Mouse (Mus musculus): ENCODE measurements at regions not wholly inside any gene's neighbourhood (a gene's known extent, or its start where the extent isn't known, plus 50 kb on each side); places are given as distances from the start of the nearest gene placed in this dataset.

DNA sequence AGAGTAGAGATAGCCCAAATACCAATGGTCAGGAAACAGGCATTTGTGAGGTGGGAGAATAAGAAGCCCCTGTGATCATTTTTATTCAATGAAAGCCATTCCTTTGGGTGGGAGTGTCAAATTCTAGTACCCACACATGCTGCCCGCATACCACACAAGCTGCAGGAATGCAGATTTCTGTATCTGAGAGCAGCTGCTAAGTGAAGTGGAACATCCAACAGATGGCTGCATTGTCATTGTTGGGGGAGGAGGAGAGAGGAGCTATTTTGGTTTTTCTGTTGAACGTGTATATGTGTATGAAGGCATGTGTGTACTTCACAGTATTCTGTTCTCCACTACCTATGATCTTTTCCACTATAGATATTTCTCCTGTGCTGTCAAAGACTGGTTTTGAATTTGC, 392.3 kb upstream of the Mef2c start:
- DNase-seq (ENCODE audit: low spot score in 2 of 2): peak; percentile 46 to 78

DNA sequence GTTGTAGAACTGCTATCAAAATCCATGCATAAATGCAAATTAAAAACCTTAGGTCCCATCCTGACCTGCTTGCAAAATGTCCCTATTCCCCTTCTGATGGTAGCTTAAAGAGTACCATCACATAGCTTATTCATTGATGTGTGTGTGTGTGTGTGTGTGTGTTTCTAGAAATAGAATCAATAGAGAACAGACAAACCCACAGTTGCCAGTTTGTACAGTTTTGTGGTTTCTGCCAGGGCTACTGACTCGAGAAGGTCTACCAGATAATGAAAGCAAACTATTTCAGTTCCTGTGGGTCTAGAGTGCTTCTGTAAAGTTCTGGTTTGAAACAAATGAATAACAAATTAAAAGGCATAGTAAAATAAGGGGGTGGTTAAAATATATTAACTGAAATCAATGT, 391.5 kb upstream of the Mef2c start:
- no peak for DNase-seq (ENCODE audit: low spot score in 2 of 2)

DNA sequence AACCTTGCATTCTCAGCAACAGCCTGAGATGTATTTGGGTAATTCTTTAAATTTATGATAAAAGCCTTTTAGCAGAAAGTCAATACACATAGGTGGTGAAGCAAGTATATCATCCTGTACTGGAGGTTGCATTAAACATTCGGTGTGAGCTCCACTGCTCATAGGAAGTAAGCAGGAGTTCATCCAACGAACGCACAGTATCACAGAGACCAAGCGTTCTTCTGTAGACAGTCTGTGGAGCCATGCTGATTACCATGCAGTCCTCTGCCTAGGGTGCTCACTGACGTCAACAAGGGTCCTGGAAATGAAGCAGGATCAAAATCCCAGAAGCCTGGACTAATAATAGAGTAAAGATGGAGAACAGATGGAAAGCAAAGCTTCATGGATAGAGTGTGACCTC, 391.1 kb upstream of the Mef2c start:
- no peak for DNase-seq (ENCODE audit: low spot score in 2 of 2)

DNA sequence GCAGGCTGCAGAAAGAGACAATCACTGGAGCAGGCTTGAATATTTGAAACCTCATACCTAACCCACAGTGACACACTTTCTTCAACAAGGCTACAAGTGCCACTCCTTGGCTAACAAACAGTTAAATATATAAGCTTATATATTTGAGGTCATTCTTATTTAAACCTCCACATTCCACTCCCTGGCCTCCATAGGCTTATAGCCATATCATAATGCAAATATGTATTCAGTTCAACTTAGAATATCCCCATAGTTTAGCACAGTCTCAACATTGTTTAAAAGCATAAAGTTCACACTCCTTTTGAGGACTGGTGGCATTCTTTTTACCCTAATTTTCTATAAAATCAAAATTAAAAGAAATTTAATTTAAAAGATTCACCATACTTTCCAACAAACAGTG, 390.0 kb upstream of the Mef2c start:
- DNase-seq (ENCODE audit: low spot score in 2 of 2): no peak

DNA sequence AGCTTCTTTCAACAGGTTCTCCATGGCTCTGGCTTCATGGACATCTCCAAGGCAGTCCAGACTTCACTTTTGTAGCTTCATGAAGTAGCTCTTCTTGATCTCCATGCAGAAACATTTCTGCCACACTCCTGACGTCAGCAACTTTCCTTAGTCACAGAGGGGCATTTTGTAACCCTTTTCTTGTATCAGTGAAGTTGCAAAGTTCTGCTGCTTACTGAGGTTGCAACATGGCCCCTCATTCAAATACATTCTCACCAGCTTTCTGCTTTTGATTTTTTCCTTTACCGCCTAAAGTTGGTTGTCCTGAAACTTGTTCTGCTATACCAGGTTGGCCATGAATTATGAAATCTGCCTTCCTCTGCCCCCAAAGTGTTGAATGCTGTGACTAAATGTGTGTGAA, 389.4 kb upstream of the Mef2c start:
- no peak for DNase-seq (ENCODE audit: low spot score in 2 of 2)

DNA sequence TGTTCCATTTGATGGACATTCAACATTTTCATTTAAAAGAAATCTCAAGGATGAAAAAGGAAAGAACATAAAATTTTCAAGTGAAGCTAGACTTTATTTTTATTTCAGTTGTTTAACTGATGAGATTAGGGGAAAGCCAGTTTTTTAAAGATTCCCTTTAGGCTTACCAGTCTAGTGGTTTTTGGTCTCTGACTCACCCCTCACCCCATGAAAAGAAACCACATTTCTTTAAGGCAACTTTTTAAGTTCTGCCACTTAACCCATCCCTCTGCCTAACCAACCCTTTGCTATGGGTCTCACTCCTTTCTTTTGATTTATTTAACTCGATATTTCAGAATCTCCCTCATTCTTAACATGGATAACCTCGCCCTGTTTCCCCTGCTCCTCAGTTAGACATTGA, 388.1 kb upstream of the Mef2c start:
- no peak for DNase-seq (ENCODE audit: low spot score in 2 of 2)

DNA sequence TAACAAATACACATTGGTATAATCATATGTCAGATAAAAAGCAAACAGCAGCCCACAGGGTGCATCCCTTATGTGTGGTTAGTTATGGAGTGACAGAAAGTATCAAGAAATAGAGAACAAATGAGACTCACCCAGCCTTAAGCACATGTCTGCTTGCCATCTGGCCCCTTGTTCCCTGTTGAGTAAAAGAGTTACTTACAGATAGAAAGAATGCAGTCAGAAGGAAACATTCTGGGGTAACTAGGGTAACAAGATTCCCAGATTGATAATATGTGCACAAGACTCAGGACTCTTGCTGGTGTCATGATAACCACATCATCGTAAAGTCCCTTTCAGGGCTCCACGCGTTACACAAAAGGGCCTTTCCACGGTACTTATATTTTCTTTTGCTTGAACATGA, 383.5 kb upstream of the Mef2c start:
- DNase-seq (ENCODE audit: low spot score in 2 of 2): no peak

DNA sequence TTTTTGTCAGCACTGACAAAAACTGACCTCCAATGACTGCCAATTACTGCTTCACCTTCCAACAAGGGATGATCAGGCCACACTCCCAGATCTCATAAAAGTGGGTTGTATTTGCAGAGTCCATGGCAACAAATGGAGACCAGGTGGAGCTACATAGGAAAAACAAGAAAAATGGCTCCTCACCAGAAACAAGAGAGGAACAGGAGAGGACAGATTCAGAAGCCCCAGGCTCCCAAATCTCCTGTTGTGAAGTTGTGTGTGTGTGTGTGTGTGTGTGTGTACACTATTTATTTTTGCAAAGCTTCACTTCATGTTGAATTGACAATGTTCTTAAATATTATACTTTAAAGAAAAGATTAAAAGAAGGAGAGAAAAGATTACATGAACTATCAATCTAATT, 380.2 kb upstream of the Mef2c start:
- no peak for DNase-seq (ENCODE audit: low spot score in 2 of 2)

DNA sequence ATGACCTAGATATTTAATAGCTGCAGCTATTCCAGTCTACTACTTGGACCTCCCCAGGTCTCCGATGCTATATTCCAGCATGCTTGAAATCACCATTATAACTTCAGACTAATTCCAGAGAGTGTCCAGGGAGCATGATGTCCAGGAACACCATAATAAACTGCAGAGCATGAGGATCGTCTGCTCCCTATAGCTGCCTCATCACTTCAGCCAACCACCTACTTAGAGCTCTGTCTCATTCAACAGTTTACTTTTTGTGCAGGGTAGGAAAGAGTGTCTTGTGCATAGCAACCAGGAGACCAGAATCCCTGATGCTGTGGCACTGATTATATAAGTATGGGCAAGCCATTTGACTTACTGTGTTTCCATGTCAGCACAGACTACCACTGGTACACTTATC, 379.2 kb upstream of the Mef2c start:
- no peak for DNase-seq (ENCODE audit: low spot score in 2 of 2)

DNA sequence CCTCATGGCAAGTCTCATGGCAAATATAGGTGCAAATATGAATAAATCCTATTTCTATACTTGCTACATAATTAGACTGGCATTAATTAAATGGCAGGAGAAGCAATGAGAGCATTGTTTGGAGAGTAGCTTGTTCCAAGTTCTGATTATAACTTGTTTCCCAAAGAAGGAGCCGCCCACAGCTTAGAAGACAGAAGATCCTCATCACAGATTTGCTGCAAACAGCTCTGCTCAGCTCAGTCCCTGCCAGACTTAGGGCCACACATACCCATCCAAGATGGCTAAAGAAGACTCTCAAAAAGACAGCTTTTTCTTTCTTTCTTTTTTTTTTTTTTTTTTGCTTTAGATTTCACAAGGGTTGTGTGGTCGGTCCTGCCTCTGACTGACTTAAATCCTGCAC, 377.4 kb upstream of the Mef2c start:
- peak; percentile 30 to 76 for DNase-seq (ENCODE audit: low spot score in 2 of 2)

DNA sequence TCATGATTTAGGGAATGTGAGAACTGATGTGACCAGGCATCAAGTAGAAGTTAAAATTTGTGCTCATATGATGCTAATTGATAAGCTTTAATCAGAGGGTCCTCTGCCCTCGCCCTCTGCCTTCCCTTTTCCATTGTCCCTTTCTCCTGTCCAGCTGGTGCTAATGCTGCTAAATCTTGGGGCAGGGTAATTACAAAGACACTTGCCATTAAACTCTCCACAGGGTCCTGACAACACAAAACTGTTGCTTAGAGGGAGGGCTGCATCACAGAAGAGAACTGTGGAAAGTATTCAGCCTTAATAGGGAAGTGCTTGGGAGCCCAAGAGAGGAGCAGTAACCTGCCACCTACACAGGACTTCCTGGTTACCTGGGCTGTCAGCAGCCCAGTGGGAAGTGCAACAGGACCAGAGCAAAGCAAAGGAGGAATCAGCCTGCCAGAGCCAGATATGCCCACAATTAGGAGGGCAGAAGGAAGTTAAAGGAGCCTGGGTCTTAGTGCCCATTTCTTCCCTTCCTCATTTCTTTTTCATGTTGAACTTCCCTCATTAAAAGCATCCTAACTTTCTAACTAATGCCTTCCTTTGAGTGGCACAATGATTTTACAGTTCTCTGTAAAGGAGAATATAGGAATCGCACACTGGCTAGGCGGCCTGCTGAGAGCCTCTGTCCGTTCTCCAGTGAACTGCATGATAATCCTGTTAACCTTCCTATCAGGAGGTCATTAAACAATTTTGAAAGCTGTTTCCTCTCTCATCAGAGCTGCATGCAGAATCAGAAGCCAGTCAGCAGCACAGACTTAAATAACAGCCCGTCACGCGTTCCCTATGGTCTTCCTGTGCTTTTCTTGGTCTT, 372.5 kb upstream of the Mef2c start:
- DNase-seq (ENCODE audit: low spot score in 2 of 2): no peak

DNA sequence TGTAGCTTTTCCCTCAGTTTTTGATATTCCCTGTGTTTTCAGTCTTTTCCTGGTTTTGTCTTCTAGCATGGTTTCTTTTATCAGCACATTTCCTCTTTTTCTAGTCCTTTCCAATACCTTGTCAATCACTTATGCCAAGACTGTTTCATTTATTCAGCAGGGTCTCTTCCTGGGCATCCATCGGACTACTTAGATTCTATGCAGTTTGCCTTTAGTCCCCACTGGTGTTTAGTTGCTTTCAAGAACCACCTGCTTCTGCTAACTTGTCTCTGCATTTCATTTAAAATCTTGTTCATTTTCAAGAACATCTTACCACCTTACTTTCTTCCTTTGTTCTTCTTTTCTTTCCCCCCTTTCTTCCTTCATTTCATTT, 371.9 kb upstream of the Mef2c start:
- DNase-seq (ENCODE audit: low spot score in 2 of 2): no peak

DNA sequence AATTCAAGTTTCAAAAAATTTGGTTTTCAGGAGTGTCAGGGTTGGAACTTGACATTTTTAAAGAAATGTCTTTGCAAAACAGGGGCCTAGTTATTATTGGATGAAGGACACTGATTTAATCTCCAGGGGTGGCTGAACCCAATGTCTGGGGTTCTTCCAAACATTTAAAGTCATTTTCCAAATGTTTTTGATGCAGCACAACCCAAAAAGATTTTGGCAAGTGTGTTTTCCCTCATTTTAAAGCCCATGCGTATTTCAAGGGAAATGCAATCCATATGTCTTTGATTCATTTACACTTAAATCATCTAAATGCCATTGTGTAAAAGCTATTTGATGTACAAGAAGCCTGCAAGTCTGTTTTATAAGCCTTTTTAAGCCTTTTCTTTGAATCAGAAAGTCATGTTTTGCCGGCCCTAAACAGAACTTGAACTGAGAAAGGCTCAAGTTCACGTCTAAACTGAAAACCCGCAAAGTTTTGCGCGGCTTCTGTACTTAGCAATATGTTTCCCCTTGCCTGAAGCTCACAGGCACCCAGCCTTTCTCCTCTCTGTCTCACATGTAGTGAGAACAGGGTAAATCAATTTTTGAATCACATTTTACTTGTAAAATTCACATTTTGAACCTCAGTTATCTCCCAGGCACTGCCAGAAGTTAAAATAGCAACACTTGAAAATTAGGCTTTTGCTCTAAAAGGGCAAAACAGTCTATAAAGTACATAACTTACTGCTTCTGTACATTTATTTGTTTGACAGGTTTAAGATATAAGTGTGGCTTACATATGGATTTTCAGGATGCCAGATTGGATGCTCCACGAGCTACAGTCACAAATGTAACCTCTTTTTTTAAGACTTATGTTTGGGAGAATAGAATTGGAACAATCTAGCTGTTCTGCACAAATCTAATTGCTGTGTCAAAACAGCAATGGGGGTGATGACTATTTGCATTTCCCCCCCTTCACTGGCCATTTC, 370.9 kb upstream of the Mef2c start:
- DNase-seq (ENCODE audit: low spot score in 2 of 2): no peak

DNA sequence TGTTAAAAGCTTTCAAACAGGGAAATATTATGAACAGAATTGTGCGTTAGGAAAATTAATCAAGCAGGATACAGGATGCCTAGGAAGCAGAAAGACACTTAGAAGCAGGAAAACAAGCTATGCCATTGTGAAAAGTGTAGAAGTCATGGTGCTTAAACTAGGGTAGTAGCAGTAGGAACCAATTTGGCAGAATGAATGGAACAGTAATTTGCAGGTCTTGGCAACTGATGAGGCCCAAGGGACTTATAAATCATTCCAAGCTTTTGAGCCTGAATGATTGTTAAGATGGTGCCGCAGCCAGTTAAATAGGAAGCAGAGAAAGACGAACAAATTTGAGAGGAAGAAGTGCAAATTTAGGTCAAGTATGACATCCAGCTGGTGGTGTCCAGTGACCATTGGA, 360.5 kb upstream of the Mef2c start:
- DNase-seq (ENCODE audit: low spot score in 2 of 2): no peak

DNA sequence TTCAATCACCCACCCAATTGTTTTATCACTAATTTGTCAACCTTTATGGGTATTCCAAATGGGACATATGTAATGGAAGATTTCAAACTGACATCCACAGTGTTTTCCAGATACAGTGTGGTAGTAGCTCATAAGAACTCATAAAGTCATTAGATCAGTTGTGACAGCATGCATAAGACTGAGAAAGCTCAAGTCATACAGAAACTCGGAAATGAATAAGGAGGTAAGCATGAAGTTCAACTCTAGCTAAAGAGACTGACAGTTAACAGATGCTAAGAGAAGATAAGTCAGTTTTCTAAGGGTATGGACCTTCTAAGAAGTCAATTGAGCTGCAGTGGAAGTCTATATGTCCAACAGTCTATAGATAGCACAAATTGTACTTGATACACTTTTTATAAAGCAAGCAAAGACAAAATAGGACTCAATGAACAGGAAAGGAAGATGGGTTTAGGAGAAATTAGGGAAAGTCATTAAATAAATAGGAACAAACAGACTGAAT, 349.2 kb upstream of the Mef2c start:
- no peak for DNase-seq (ENCODE audit: low spot score in 2 of 2)

DNA sequence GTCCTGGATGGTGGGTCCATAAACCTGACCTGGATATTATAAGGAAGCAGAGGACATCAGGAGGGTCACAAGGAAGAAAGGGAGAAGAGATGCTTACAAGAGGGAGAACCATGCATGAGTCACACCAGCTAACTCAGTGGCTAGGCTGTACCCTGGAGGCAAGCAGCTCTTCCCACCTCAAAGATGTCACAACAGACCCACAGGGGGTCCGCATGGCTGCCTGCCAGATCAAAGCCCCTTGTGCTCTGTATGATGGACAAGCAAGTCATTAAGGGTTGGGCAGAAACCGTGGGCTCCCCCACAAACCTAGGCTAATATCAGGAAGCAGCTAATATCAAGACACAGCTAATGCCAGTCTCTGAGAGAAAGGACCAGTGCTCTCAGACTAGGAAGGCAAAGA, 343.9 kb upstream of the Mef2c start:
- DNase-seq (ENCODE audit: low spot score in 2 of 2): no peak

DNA sequence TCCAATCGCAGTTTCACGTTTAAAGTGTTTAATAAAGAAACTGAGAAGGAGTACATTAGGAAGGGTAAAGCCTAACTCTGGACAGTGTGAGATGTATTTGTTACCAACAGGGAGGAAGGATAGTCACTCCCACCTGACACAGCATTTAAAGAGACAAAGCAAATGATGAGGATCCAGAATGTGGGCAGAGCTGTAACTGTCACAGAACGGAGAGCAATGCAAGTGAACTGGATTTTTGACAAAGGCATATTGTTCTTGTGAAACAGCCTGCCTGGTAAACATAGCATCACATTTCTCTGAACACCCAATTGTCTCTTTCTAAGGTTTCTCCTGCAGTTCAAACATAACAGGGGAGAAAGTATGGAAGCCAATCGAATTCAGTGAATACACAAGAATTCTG, 341.1 kb upstream of the Mef2c start:
- DNase-seq (ENCODE audit: low spot score in 2 of 2): no peak

DNA sequence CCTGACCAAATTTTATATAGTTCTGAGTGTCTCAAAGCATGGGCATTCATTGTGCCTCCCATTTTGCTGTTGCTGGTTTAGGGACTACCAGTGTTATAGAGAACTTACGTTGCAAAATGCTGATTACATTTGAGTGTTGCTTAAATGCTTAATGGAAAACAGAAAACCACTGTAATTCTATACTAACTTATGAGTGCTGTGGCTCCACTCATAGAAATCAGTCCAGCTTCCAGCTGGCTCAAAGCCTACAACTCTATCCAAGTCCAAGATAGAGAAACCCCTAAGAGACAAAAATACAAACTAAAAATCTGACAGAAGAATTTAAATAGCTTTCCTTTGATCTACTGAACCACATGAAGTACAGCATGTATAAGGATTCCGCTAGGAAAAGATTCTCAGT, 328.7 kb upstream of the Mef2c start:
- no peak for DNase-seq (ENCODE audit: low spot score in 2 of 2)

DNA sequence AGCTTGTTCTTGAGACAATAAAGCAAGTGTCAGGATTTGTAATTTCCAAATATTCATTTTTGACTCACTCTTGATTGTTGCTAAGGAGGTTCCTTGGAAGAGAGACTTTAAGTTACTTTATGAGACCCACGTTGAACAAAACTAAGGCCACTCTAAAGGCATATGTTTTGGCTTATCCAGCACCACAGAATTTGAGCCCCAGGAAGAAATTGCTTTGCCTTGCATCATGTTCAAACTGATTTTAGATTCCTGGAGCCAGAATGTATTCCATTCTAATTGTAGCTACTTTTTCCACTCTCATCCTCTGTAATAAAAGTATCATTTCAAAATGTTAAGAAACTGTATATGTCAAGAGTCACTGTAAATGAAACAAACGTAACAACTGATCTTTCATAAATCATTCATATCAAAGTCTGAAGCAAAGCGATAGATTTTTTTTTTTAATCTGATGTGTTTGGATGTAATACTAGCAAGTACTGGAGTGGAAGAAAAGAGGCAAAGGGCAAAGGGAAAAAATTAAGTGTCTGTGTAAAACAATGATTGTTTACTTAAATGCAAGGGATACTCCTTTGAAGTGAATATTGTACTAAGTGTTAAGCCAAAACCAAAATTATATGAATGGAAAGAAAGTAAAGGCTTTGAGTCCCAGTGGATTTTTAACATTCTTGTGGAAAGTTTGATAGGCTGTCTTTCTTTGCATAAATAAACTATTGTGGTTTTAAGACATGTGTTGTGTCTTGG, 301.7 kb upstream of the Mef2c start:
- DNase-seq (ENCODE audit: low spot score in 2 of 2): no peak

DNA sequence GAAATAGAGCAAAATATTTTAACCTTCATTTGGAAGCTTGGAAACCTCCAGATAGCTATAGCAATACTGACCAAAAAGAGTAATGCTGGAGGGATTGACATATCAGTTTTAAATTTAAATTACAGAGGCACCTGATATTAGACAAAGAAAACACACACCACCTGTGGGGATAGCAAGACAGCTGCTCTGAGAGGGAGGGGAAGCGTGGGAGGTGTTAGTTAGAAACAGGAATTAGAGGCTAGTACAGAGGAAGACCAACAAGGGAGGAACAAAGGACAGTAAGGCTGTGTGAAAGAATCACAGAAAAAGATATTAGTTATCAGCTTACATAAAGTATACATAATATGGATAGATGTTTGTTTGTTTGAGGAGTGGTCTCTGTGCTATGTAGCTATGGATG, 297.2 kb upstream of the Mef2c start:
- no peak for DNase-seq (ENCODE audit: low spot score in 2 of 2)

DNA sequence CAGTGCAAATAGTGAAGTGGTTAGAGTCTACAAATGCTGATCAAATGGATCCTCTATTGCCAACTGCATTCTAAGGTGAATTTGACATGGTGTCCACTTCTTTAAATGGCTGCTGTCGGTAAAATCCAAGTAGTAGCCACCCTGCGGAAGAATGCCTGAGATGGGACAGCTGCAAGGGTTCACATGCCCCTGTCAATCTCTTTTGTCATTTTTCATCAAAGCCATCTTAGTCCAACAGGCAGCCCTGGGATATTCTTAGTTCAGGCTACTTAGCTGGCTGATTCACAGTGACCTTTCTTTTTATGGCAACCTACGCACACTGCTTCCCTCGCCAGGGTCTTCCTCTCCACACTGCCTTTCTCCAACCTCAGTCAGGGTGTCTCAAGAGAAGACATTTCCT, 296.3 kb upstream of the Mef2c start:
- DNase-seq (ENCODE audit: low spot score in 2 of 2): no peak

DNA sequence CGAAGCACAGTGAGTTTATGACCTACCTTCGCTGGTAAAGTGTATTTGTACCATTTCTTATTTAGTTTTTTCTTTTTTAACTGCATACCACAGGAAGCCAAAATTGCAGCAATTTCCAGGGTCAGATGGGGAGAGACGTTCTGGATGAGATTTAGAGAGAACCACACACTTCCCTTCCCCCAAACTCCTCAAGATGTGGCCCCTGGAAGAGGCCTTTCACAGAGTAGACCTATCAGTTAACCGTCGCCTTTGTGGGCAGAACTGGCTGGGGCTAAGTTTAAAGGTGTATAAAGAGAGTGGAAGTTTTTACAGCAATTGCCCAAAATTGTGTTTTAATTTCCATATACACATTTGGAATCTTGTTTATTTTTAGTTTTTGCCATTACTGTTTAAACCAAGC, 295.7 kb upstream of the Mef2c start:
- DNase-seq (ENCODE audit: low spot score in 2 of 2): no peak
